Mouse (Mus musculus): ENCODE measurements around the gene Slc4a4. TPM values are rescaled to one million over a fixed set of nuclear protein-coding genes. Genes with fewer than 3 reads are reported as not detected.

The Slc4a4 gene
- polyA plus RNA-seq, 1 experiment from 2014 or later = 0.70 TPM

DNA sequence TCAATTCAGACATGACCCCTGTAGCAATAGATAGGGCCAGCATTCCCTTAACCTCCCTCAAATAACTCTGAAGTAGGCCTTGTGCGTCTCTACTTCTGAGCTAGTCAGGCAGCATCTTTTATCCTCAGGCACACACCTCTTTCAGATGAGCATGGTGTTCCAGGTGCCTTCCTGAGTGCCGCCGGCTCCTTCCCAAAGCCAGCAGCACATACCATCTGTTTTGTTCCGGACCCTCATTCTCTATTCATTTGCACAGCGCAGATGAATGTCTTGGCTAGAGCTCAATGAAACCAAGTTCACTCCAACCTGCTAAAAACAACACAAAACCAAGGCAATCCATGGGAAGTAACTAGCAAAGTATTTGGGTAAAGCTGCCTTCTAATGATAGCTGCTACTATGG is 165.6 kb downstream of the Slc4a4 start:
- no peak for DNase-seq
- 77% methylated on average over 5 of the region's 5 CpGs for WGBS (ENCODE audit: insufficient replicate concordance)
- H3K4me1 ChIP-seq (replicated peaks) = no peaks in the 10 kb centered on the region
- H3K4me2 ChIP-seq = no peak overlapping the region
- no peak overlapping the region for H3K9ac ChIP-seq
- H3K9me3 ChIP-seq (replicated peaks) = no peaks in the 10 kb centered on the region
- no peak for ATAC-seq (ENCODE audit: low read depth)
- no peak overlapping the region for H3K27ac ChIP-seq
- no peaks in the 10 kb centered on the region for H3K27me3 ChIP-seq
- H3K4me3 ChIP-seq (replicated peaks) = no peak overlapping the region
- H3K36me3 ChIP-seq = no peaks in the 10 kb centered on the region

DNA sequence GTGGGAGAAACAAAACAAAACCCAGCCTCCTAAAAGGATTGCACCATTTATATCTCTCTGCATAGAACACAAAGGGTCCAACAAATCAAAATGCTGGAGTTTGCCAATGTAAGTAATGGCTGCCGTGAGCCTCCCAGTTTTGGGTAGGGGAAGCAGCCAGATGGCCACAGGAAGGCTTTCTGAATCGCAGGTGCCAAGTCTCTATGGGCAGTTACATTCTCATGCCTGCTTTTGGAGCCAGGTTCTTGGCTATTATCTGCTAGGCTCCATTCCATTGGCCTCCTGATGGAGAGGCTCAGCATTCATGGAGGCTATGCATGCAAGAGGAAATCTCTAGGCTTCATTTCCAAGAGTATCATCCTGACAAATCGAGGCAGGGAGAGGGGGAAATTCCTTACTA is 169.0 kb downstream of the Slc4a4 start:
- 58% methylated on average over 3 of the region's 3 CpGs for WGBS (ENCODE audit: insufficient replicate concordance)
- H3K4me2 ChIP-seq = no peak overlapping the region
- no peak for ATAC-seq (ENCODE audit: low read depth)

DNA sequence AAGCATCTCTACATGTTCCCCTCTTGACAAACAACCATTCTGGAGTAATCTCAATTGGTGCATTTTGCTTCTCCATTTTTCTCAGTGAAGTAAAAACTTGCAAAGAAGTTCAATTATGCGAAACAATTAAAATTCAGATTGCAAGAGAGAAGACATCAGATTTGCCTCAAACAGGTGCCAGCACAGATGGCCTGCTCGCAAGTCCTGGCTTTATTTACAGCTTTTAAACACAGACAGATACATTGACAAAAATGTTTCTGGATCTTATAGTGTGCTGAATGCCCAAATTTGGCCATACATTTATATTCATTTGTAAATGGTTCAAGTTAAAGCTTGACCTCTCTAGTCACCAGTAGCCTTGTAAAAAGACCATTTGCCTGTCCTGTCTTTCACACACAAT is 169.8 kb downstream of the Slc4a4 start:
- no peaks in the 10 kb centered on the region for H3K9me3 ChIP-seq (replicated peaks)
- no peak overlapping the region for H3K9ac ChIP-seq
- DNase-seq (no peak), ATAC-seq (ENCODE audit: low read depth) (no peak)
- no peak overlapping the region for H3K27ac ChIP-seq
- no peak overlapping the region for H3K4me2 ChIP-seq
- H3K4me3 ChIP-seq (replicated peaks) = no peak overlapping the region
- no peaks in the 10 kb centered on the region for H3K4me1 ChIP-seq (replicated peaks)
- no peaks in the 10 kb centered on the region for H3K27me3 ChIP-seq
- WGBS (ENCODE audit: insufficient replicate concordance) = 65% methylated on average over 2 of the region's 2 CpGs
- no peaks in the 10 kb centered on the region for H3K36me3 ChIP-seq

More for the DNA sequence above, 169.0 kb downstream of the Slc4a4 start:
- H3K4me3 ChIP-seq (replicated peaks) = no peak overlapping the region
- H3K9me3 ChIP-seq (replicated peaks) = no peaks in the 10 kb centered on the region
- H3K27me3 ChIP-seq = no peaks in the 10 kb centered on the region
- H3K9ac ChIP-seq = no peak overlapping the region
- no peaks in the 10 kb centered on the region for H3K36me3 ChIP-seq
- H3K4me1 ChIP-seq (replicated peaks) = no peaks in the 10 kb centered on the region
- no peak overlapping the region for H3K27ac ChIP-seq
- no peak for DNase-seq

DNA sequence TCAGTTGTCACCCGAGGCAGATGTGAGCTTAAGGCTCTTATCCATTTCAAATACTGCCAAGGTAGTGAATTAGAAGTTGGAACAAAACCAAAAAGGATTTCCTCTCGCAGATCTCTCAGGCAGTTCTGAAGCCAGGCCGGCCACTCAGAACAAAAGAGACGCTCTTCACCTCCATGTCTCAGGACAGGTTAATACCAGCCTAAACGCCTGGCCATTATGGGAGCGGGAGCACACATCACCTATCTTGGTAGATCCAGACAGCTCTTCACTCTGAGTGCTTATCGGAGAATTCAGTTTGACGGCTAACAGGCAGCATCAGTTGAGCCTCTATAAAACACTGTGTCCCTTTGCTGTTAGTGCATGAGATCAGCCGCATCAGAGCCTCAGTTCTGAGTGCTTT is 174.5 kb downstream of the Slc4a4 start:
- WGBS (ENCODE audit: insufficient replicate concordance) = 55% methylated on average over 9 of the region's 9 CpGs
- Histone ChIP-seq H3K4me1 (replicated peaks) (no peaks in the 10 kb centered on the region), H3K9ac (no peak overlapping the region), H3K27ac (no peak overlapping the region), H3K9me3 (replicated peaks) (no peaks in the 10 kb centered on the region), H3K4me2 (no peak overlapping the region), H3K4me3 (replicated peaks) (no peak overlapping the region), H3K27me3 (no peaks in the 10 kb centered on the region), H3K36me3 (no peaks in the 10 kb centered on the region)
- DNase-seq (no peak), ATAC-seq (ENCODE audit: low read depth) (no peak)

DNA sequence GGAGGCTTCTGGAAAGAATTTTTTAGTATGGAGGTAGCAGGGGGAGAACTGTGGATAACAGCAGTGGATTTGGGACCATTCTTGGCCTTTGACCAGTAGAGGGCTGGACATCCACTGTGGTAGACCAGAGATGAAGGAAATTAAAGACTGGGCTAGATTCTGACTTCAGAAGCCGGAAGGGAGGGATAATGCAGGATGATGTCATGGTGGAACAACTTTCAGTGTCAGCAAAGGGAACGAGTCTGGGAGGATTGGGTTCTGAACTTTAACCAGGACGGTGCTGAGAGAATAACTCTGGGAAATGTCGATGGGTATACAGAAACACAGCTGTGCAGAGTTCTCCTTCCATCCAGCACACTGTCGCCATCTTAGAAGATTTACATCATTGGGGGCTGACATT is 175.7 kb downstream of the Slc4a4 start:
- Histone ChIP-seq H3K4me1 (replicated peaks) (no peaks in the 10 kb centered on the region), H3K27me3 (no peaks in the 10 kb centered on the region), H3K4me2 (no peak overlapping the region), H3K4me3 (replicated peaks) (no peak overlapping the region), H3K9ac (no peak overlapping the region), H3K9me3 (replicated peaks) (no peaks in the 10 kb centered on the region), H3K27ac (no peak overlapping the region), H3K36me3 (no peaks in the 10 kb centered on the region)
- DNase-seq = no peak
- no peak for ATAC-seq (ENCODE audit: low read depth)
- WGBS (ENCODE audit: insufficient replicate concordance) = 69% methylated on average over 5 of the region's 5 CpGs

DNA sequence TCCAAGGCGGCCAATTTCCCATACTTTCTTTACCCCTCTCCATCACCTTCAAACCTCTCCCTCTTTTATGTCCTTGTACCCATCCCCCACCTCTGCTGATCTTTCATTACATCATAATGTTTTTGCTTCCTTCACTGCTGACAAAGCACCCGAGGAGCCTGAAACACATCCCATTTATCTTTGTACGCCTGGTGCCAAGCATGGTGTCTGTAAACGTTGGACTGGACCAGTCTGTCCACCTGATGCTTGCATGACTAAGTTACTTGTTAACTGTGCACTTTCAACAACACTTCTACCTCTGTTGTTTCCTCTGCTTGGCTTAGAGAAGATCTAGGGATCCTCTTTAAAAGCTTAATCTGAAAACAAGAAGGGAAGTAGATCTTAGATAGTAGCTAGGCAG is 180.5 kb downstream of the Slc4a4 start:
- DNase-seq = no peak
- no peak for ATAC-seq (ENCODE audit: low read depth)
- Histone ChIP-seq H3K4me3 (replicated peaks) (no peak overlapping the region), H3K9me3 (replicated peaks) (no peaks in the 10 kb centered on the region), H3K27ac (no peak overlapping the region), H3K27me3 (no peaks in the 10 kb centered on the region), H3K36me3 (no peaks in the 10 kb centered on the region), H3K4me2 (no peak overlapping the region), H3K9ac (no peak overlapping the region), H3K4me1 (replicated peaks) (no peaks in the 10 kb centered on the region)
- 53% methylated on average over 4 of the region's 4 CpGs for WGBS (ENCODE audit: insufficient replicate concordance)

DNA sequence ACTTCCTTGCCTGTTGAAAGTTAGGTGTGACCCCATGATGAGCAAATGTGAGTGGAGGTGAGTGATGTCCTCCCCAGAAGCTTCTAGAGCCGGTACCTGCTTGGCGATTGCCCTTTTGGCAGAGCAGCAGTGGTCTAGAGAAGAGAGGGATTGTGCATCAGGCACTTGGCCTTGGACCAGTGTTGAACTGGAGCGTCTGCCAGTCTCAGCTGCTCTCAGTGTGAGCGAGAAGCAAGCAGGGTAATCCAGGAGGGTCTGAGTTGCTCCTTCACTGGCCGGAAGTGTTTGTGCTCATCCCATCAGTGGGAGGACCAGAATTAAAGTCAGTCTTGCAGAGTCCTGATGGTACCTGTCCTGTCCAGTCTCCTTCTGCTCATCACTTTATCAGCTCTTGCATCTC is 181.5 kb downstream of the Slc4a4 start:
- 74% methylated on average over 5 of the region's 5 CpGs for WGBS (ENCODE audit: insufficient replicate concordance)
- no peak overlapping the region for H3K4me3 ChIP-seq (replicated peaks)
- no peak overlapping the region for H3K4me2 ChIP-seq
- ATAC-seq (ENCODE audit: low read depth) (no peak), DNase-seq (no peak)
- H3K36me3 ChIP-seq = no peaks in the 10 kb centered on the region
- no peak overlapping the region for H3K27ac ChIP-seq
- no peaks in the 10 kb centered on the region for H3K4me1 ChIP-seq (replicated peaks)
- no peaks in the 10 kb centered on the region for H3K27me3 ChIP-seq
- no peaks in the 10 kb centered on the region for H3K9me3 ChIP-seq (replicated peaks)
- H3K9ac ChIP-seq = no peak overlapping the region

DNA sequence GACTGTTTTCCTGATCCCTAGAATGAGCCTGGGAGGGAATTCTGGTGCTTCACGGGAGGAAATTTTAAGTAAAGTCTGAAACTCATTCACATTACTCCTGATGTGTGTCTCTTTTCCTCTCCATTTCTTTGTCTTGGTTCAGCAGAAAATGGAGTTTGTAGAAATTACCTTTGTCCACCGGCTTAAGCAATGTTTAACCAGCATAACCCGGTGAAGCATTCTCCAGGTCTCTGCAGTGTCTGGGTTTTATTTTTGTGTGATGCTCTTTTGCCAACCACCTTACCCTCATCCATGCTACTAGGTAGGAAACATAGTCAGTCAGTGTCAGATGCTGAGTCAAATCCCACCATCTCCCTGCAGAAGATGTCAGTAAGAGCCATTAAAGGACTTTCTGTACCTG is 183.4 kb downstream of the Slc4a4 start:
- no peaks in the 10 kb centered on the region for H3K27me3 ChIP-seq
- H3K36me3 ChIP-seq = no peaks in the 10 kb centered on the region
- H3K9ac ChIP-seq = no peak overlapping the region
- DNase-seq (no peak), ATAC-seq (ENCODE audit: low read depth) (no peak)
- H3K27ac ChIP-seq = no peak overlapping the region
- 69% methylated on average over 3 of the region's 3 CpGs for WGBS (ENCODE audit: insufficient replicate concordance)
- H3K4me3 ChIP-seq (replicated peaks) = no peak overlapping the region
- H3K4me2 ChIP-seq = no peak overlapping the region
- H3K9me3 ChIP-seq (replicated peaks) = no peaks in the 10 kb centered on the region
- no peaks in the 10 kb centered on the region for H3K4me1 ChIP-seq (replicated peaks)

DNA sequence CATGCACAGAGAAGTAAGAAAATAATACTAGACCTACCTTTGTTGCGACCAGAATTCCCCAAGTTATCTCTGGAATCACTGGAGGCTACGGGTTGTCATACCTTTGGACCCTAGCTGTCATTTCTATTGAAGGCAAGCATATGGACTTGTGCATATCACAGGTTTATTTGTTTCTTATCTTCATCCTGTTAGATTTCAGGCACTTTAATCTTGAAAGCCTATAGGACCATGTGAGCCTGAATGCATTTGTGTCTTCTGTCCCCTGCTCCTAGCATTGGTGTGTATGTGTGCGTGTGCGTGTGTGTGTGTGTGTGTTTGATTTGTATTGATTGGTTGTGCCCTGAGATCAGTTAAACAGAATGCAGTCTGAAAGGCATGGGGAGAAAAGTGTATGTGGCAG is 185.3 kb downstream of the Slc4a4 start:
- Histone ChIP-seq H3K4me3 (replicated peaks) (no peak overlapping the region), H3K27ac (no peak overlapping the region), H3K9me3 (replicated peaks) (no peaks in the 10 kb centered on the region), H3K27me3 (no peaks in the 10 kb centered on the region), H3K4me2 (no peak overlapping the region), H3K36me3 (no peaks in the 10 kb centered on the region), H3K4me1 (replicated peaks) (no peaks in the 10 kb centered on the region), H3K9ac (no peak overlapping the region)
- WGBS (ENCODE audit: insufficient replicate concordance) = 67% methylated on average over 4 of the region's 4 CpGs
- ATAC-seq (ENCODE audit: low read depth) (no peak), DNase-seq (no peak)

DNA sequence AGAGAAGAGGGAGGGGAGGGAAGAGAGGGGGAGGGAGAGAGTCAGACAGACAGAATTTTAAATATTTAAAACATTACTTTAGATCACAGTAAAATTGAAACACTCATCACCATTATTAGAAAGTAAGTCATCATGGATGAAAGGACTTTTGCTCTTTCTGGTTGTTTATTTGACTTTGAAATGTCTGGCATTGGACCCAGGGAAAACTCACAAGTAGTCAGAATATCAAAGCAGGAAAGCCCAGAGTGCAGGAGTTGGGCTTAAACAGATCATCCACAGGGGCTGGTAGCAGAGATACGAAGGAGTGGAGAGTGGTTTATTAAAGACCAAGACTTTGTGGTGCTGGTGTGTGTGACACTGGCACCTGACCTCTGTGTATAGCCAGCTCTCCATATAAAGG is 191.1 kb downstream of the Slc4a4 start:
- Histone ChIP-seq H3K4me3 (replicated peaks) (no peak overlapping the region), H3K9me3 (replicated peaks) (no peaks in the 10 kb centered on the region), H3K4me1 (replicated peaks) (no peaks in the 10 kb centered on the region), H3K27ac (no peak overlapping the region), H3K27me3 (no peaks in the 10 kb centered on the region), H3K36me3 (no peaks in the 10 kb centered on the region), H3K4me2 (no peak overlapping the region), H3K9ac (no peak overlapping the region)
- DNase-seq = no peak
- ATAC-seq (ENCODE audit: low read depth) = no peak
- WGBS (ENCODE audit: insufficient replicate concordance) = 67% methylated on average over 1 of the region's 1 CpGs

DNA sequence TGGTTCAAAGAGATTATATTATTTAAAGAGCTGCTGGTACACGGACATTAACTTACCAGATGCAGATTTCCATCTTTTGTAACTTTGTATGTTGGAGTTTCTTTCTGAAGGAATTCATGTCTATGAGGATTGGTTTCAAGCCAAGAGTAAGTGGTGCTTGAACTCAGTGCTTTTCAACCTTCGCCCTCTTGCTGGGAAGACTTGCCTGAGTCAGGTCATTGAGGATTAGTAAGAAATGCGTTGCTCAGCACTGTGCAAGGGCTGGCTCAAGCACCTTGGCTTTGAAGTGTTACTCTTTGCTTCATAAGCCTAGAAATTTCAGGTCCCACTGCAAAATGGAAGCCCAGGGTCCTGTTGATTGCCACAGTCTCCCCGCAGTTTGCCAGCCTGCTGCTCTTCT is 196.9 kb downstream of the Slc4a4 start:
- Histone ChIP-seq H3K4me3 (replicated peaks) (no peak overlapping the region), H3K4me1 (replicated peaks) (no peaks in the 10 kb centered on the region), H3K27me3 (no peaks in the 10 kb centered on the region), H3K9me3 (replicated peaks) (no peaks in the 10 kb centered on the region), H3K9ac (no peak overlapping the region), H3K27ac (no peak overlapping the region), H3K4me2 (no peak overlapping the region), H3K36me3 (no peaks in the 10 kb centered on the region)
- ATAC-seq (ENCODE audit: low read depth) (no peak), DNase-seq (no peak)
- 69% methylated on average over 4 of the region's 4 CpGs for WGBS (ENCODE audit: insufficient replicate concordance)

DNA sequence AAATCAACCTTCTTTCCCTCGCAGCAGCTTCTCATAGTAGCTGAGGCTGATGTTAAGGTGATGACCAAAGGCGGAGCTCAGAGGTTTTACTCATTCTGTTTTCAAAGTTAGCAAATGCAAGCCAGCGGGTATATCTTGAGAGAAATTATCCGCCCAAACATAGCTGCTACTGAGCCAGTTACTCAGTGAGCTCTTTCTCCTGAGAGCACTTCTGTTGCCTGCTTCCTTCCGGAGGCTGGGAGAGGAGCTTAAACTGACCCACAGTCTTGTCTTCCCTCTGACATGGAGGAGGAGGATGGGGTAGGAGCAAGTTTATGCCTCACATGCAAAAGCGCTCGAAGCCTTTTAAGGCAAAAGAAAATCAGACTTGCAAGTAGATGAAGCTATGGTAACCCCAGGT is 201.3 kb downstream of the Slc4a4 start:
- Histone ChIP-seq H3K4me3 (replicated peaks) (no peak overlapping the region), H3K9me3 (replicated peaks) (no peaks in the 10 kb centered on the region), H3K27me3 (no peaks in the 10 kb centered on the region), H3K36me3 (no peaks in the 10 kb centered on the region), H3K9ac (no peak overlapping the region), H3K27ac (no peak overlapping the region), H3K4me1 (replicated peaks) (no peaks in the 10 kb centered on the region), H3K4me2 (no peak overlapping the region)
- DNase-seq (no peak), ATAC-seq (ENCODE audit: low read depth) (no peak)
- WGBS (ENCODE audit: insufficient replicate concordance) = 73% methylated on average over 7 of the region's 7 CpGs

DNA sequence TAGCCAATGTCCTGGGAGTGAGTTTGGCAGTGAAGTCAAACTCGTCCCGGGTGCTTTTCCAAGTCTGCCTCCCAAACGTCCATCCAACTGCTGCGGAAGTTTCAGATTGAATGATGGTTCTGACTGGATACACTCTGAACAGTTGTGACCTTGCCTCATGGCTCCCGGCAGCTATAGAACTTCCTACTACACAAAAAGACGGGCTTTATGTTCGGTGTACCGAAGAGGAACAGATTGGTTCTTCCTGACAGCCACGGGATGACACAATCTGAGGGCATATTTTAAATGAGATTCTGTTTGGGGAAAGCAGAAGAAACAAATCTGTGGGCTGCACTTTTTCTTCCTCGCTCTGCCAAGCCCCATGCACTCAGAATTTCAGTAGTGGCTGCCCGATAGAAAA is 201.8 kb downstream of the Slc4a4 start:
- no peak overlapping the region for H3K4me2 ChIP-seq
- no peak for DNase-seq
- no peaks in the 10 kb centered on the region for H3K4me1 ChIP-seq (replicated peaks)
- no peak for ATAC-seq (ENCODE audit: low read depth)
- H3K4me3 ChIP-seq (replicated peaks) = no peak overlapping the region
- H3K9ac ChIP-seq = no peak overlapping the region
- 60% methylated on average over 11 of the region's 11 CpGs for WGBS (ENCODE audit: insufficient replicate concordance)
- no peak overlapping the region for H3K27ac ChIP-seq
- H3K36me3 ChIP-seq = no peaks in the 10 kb centered on the region
- no peaks in the 10 kb centered on the region for H3K27me3 ChIP-seq
- H3K9me3 ChIP-seq (replicated peaks) = no peaks in the 10 kb centered on the region

Data from liver, embryonic 13.5 days (tissue).